Mouse (Mus musculus): ENCODE measurements around the gene Sucla2.

- TF ChIP-seq CTCF (conservative IDR thresholded peaks at IDR 0.05 in 1 of 2, IDR thresholded peaks at IDR 0.05 in 1 of 2; ENCODE audit: low read depth in 2 of 2, low read length in 2 of 2) = no peak
- TF ChIP-seq POLR2A (IDR thresholded peaks at IDR 0.05; ENCODE audit: low read depth, low read length) = no peak
- TF ChIP-seq MAFK (IDR thresholded peaks at IDR 0.05; ENCODE audit: insufficient replicate concordance, low read length) = no peak
- TF ChIP-seq ELF1 (IDR thresholded peaks at IDR 0.05; ENCODE audit: low read depth, low read length) = no peak
- TF ChIP-seq CHD2 (IDR thresholded peaks at IDR 0.05; ENCODE audit: low read length) = no peak
- no peak for TF ChIP-seq HCFC1 (IDR thresholded peaks at IDR 0.05; ENCODE audit: low read depth, low read length)
- no peak for TF ChIP-seq IRF4 (IDR thresholded peaks at IDR 0.05; ENCODE audit: low read depth, low read length)
- TF ChIP-seq NRF1 (IDR thresholded peaks at IDR 0.05; ENCODE audit: low read depth, low read length) = no peak
- TF ChIP-seq USF1 (IDR thresholded peaks at IDR 0.05; ENCODE audit: low read depth, low read length) = no peak
- TF ChIP-seq EP300 (IDR thresholded peaks at IDR 0.05; ENCODE audit: low read length) = no peak
- no peak for TF ChIP-seq MEF2A (IDR thresholded peaks at IDR 0.05; ENCODE audit: borderline replicate concordance, low read depth, low read length)
These were observed 22.9 kb downstream of the Sucla2 start, which contains the start of gene Nudt15 for GRCm38 (mm10) chr14:73548051-73548450.
